Mouse (Mus musculus) urinary bladder, postnatal 14 days (tissue): ENCODE measurements around the gene Krt15.

Experiments
- DNase-seq: peaks from one replicate; pipeline ENCODE4 v3.0.0; 2021; ENCODE audit warnings: low spot score

The Krt15 gene

DNA sequence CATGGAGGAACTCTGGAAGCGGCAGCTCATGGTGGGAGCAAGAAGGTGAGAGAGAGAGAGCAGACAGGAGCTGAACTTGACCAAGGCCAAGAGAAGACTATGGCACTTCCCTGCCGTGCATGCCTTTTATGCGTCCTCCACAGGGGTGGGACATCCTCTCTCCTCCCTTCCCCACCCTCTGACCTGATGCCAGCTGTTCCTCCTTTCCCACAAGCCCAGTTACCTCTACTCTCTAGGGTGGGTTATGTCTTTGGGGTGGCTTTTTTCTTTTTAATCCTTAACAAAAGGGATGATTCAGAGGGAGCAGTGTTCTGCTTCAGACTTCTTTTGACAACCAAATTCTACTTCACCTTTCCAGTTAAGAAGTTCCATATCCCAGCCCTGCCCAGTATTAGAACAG, 14.3 kb downstream of the Krt15 start, which contains the start of gene Krt13:
Gene Krt13, minus strand, starts transcription at position 101 of the 400 bp plus-strand sequence.
- DNase-seq = no peak

DNA sequence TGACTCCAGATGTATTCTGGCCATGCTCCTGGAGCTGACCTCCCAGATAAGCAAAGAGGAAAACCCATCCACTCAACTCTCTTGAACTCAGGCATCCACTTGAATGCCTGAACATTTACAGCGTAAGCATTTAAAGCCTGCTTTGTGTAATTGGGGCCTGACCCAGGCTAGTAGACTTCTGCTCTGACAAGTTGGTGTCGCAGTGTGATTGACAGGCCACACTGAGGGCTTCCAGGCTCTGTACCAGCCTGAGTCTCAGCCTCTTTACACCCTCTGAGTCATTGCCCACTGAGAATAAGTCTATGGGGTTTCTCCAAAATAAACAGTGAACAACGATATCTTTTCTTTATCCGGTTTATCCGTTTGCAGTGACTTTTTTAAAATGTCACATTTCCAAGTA, 15.4 kb downstream of the Krt15 start:
- no peak for DNase-seq

DNA sequence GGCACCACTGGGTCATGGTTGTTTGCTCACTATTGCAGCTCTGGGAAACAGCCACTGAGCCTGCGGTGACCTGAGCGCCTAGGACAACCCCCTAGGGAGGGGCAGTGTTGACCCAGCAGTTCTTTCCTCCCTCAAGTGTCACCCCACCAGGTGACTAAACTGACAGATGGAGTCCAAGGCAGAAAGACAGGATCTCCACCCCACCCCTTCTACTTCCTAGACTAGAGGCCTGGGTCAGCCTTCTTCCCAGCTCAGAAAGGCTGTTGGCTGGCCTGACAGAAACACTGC, 22.0 kb downstream of the Krt15 start:
- peak; percentile 54 for DNase-seq

DNA sequence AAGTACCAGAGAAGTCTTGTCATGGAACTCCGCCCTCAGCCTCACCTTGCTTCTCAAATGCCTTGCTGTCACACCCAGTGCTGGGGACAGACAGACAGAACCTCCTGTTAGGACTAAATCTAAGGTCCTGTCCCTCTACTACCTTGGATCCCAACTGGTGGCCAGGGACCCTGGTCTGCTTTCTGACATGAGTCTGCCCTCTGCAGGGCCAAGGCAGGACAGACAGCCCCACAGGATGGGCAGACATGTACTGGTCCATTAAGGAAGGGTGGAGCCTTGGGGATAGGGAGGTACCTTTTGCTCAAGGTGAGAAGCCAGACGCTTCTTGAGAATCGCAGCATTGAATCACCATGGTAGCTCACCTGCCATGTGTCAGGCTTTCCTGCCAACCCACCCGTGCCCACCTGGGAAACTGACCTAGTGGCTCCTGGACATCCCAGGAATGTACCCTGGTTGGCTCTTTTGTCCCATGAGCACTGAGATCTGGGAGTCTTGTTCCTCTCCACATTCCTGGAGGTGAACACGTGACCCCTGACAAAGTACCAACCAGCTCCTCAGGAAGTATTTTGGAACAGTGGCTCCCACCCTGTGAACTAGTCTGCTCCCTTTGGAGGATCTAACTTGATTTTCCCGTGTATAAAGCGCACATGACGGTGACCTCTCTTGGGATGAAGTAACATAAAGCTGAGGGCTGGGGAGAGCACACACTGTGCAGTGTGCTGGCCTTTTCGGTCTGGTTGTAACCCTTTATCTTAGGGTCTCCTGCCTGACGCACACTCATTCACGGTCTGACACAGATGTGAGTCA, 22.6 kb downstream of the Krt15 start:
- DNase-seq = no peak

DNA sequence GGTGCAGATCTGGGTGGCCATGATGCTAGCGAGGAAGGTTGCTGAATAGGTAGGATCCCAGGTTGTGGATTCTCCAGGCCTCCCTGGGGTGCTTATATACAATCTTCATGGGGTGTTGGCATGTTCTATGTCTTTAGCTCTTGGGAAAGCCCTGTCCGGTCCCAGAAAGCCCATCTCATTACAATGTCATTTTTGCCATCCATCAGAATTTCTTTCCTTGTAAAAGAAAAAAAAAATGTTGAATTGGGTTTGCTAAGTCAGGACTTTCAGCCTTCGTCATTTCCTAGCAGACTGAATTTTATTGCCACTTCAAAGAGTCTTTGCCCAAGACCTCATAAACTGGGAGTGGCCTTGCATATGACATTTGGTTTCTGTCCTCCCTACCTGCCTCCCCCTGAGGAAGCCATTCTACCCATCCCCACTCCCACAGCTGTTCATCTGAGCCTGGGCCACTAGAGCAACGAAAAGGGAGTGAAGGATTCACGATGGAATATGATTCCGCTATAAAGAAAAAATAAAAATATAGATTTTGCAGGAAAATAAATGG, 30.1 kb downstream of the Krt15 start, which contains the start of gene Krt36:
Gene Krt36, minus strand, starts transcription at position 51 of the 547 bp plus-strand sequence.
- no peak for DNase-seq

DNA sequence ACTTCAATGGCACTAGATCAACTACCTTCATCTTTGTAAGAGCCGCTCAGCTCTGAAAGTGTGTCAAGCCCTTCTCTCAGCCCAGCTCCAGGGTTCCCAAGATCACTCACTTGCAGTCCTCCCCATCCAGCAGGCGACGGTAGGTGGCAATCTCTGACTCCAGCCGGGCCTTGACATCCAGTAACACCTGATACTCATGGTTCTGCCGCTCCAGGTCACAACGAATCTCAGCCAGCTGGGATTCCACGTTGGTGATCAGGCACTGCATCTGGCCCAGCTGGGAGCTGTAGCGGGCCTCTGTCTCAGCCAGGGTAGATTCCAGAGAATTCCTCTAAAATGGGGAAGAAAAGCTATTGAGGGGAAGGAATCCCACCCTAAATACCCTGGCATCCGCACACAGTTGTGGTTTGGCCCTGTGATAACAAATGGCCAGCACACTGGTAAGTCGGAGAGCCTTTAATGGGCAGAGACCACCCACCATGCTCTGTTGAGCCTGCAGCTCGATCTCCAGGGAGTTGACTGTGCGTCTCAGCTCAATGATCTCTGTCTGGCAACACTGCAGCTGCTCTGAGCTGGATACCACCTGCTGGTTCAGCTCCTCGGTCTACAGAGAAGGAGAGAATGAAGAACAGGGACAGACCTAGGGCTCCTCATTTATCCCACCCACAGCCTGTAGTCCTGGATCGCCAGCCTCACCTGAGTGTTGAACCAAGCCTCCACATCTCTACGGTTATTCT, 32.9 kb downstream of the Krt15 start:
- DNase-seq = no peak

DNA sequence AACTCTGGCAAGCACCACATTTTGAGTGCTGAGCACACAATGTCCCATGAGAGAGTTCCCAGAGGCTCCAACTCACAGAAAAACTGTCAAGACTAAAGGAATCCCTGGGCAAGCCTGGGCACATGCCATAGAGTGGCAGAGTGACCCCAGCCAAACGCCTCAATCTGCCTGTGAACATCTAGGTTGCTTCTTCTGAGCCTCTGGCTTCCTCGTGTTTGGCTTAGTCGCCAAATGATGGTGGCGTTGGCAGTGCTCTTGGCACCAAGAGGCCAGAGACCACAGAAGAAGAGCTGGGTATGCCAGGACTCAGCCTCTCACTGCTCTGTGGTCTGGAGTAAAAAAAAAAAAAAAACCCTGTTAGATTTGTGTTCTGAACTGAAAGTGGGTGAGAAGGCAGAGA, 35.3 kb downstream of the Krt15 start:
- DNase-seq = peak; percentile 27

DNA sequence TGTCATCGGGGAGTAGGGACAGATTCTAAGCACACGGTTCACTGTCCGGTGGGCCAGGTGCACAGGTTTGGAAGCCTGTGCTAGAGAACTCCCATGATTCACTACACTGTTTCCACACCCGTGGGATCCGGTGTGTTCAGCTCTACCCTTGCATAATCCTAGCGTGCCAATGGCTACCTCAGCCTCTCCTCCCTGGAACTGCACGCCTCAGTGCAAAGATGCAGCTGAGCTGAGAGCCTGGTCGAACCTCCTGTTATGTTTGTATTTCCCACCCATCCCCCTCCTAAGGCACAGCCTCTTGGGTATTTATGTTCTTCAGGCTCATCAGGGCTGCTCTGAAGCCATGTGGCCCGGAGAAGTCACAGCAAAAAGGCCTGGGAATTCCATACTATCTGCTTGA, 37.9 kb downstream of the Krt15 start:
- DNase-seq = no peak

DNA sequence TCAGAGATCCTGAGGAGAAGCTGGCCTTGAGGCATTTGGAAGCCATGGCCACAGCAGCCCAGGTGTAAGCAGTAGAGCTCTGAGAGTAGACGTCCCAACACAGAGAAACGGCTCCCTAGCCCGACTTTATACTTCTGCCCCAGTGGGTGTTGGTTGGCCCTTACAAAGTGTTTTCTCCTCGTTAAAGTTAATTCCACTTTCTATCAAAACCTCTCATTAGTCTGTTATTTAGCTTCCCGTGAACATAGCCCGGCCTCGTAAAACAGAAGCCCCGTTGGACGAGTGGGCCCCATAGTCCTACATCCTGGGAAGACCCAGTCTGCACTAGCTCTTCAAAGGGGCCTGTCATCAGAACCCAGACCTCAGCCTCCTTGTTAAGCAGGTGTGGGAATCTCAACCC, 39.6 kb downstream of the Krt15 start, which contains the start of gene Krt35:
Gene Krt35, minus strand, starts transcription at position 101 of the 400 bp plus-strand sequence.
- DNase-seq = no peak

DNA sequence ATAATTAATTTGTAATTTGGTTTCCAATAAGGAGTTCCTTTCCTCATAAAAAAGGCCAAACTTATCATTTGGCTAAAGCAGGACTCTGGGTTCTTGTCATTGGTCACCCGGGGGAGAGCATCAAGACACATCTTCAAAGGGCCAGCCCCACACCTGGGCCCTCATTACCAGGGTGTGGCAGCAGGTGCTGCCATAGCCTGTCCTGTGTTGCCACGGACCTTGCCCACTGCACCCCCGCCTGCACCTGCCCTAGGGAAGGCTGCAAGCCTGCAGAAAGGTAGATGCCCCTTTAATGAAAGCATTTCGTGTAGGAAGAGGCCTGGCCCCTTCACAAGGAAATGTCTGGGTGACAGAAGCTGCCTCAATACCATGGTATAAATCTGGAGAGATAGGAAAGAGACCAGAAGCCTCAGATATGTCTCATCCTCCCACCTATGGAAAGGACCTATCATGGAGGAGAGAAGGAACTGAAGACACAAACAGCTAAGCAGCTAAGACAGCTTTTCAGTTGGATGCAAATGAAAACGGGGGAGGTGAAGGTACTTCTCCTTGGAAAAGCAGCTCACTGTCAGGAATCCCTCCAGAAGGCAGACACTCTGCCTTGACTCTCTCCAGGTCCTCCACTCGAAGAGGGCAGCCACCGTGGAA, 47.2 kb downstream of the Krt15 start:
- DNase-seq = no peak

DNA sequence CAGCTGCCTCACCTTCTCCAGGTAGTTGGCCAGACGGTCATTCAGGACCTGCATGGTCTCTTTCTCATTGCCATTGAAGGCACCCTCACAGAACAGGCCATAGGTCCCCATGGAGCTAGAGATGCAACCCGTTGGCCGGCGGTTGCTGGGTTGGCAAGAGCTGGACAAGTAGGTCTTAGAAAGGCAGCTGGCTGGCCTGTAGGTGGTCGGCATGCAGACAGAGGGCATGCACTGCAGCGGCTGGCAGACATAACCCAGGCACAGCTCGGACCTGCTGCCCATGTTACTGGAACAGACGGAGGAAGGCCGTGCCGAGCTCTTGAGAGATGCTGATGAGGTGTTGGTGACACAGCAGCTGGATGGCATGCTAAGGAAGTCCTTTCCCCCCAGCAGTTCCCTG, 47.9 kb downstream of the Krt15 start, which contains the start of gene Krt32:
Gene Krt32, minus strand, starts transcription at position 366 of the 400 bp plus-strand sequence.
- no peak for DNase-seq
